Mouse (Mus musculus) ES-E14 (cell line): ENCODE measurements around the gene Sox18. TPM values are rescaled to one million over a fixed set of nuclear protein-coding genes. Genes with fewer than 3 reads are reported as not detected.

Experiments
- DNase-seq: peaks from one replicate; pipeline ENCODE4 v3.0.0-alpha.2; 2013; ENCODE audit warnings: low read depth, low spot score
- H3K27ac ChIP-seq: 2 replicates; pipeline ENCODE4 v1.5.1; 2012; ENCODE audit warnings: low read depth, mild to moderate bottlenecking, low read length, moderate library complexity, mixed read lengths; ENCODE audit not compliant: poor library complexity, insufficient read depth, severe bottlenecking
- H3K36me3 ChIP-seq: 2 replicates; pipeline ENCODE4 v1.6.1; 2012; ENCODE audit warnings: mild to moderate bottlenecking, low read length, moderate library complexity, mixed read lengths; ENCODE audit not compliant: control insufficient read depth, poor library complexity, insufficient read depth, severe bottlenecking
- H3K4me1 ChIP-seq, 2 experiments: fragments of 150-350 bp in 1 of 2; sonication (generic) in 1 of 2; 2 replicates each; pipeline ENCODE4 v1.6.1; 2012; ENCODE audit warnings: low read length in 2 of 2, mild to moderate bottlenecking in 1 of 2, mixed read lengths in 1 of 2; ENCODE audit not compliant: control insufficient read depth in 2 of 2, insufficient read depth in 2 of 2, poor library complexity in 1 of 2
- H3K4me3 ChIP-seq, 2 experiments: fragments of 150-350 bp in 1 of 2; sonication (generic) in 1 of 2; 2 replicates each; pipeline ENCODE4 v1.5.1; 2012; ENCODE audit warnings: low read length in 2 of 2, low read depth in 1 of 2, mild to moderate bottlenecking in 1 of 2, mixed read lengths in 1 of 2; ENCODE audit not compliant: insufficient read depth in 1 of 2, poor library complexity in 1 of 2, severe bottlenecking in 1 of 2
- H3K9ac ChIP-seq: 2 replicates; pipeline ENCODE4 v1.6.1; 2012; ENCODE audit warnings: low read depth, mild to moderate bottlenecking, low read length, mixed read lengths; ENCODE audit not compliant: poor library complexity, insufficient read depth, severe bottlenecking
- H3K9me3 ChIP-seq: fragments of 150-350 bp; sonication (generic); 2 replicates; pipeline ENCODE4 v1.6.1; 2012; ENCODE audit warnings: low read depth, mild to moderate bottlenecking, low read length; ENCODE audit not compliant: control insufficient read depth, insufficient read depth
- CHD2 ChIP-seq: IDR thresholded peaks from 2 replicates; pipeline ENCODE4 v1.6.1; 2014; ENCODE audit warnings: mild to moderate bottlenecking, low read depth, low read length, inconsistent platforms
- HCFC1 ChIP-seq: IDR thresholded peaks from 2 replicates; pipeline ENCODE4 v1.6.1; 2012; ENCODE audit warnings: low read length, inconsistent platforms, borderline replicate concordance; ENCODE audit not compliant: insufficient read depth
- MAFK ChIP-seq: IDR thresholded peaks from 2 replicates; pipeline ENCODE4 v1.6.1; 2014; ENCODE audit warnings: mild to moderate bottlenecking, low read depth, low read length, inconsistent platforms; ENCODE audit not compliant: insufficient read depth
- ZC3H11A ChIP-seq: IDR thresholded peaks from 2 replicates; pipeline ENCODE4 v1.6.1; 2012; ENCODE audit warnings: low read depth, mild to moderate bottlenecking, inconsistent platforms, low read length, borderline replicate concordance
- ZNF384 ChIP-seq: IDR thresholded peaks from 2 replicates; pipeline ENCODE4 v1.6.1; 2012; ENCODE audit warnings: low read depth, low read length, inconsistent platforms
- in situ Hi-C, 2 experiments: fragments of 600-800 bp; cut with MboI; formaldehyde crosslinking; loops; one replicate each; pipeline ENCODE4 v1.15.1; 2025; ENCODE audit warnings: low sequenced_read_pairs in 2 of 2, inconsistent platforms in 1 of 2; ENCODE audit not compliant: unreplicated experiment in 2 of 2
- total RNA-seq: library from RNA; depleted of rRNA; stranded (reverse); fragments of 300-350 nt; gene quantifications from 2 replicates; pipeline ENCODE4 v1.2.3, GENCODE M21; 2012

Gene Sox18
- total RNA-seq, 1 experiment, result 0.36 TPM

DNA sequence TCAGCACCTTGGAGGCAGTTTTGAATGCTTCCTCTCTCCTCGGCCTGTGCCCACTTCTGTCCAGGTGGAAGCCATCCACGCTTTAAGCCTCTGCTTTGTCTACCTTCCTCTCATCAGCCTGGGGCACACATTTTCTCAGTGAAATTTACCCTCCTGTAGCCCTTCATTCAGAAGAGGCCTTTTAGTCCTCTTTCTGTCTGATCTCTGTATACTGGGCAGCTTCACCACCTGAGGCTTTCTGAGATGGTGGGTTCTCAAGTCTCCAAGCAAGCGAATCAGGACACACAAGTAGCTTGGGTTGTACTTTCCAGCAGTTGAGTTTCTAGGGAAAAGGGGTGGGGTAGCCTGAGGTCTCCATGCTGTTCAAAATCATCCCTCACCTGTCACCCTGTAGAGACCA is 20.9 kb upstream of the Sox18 start:
- peaks cover 0 to 7% of the 10 kb centered on the region in 2 experiments; a peak in 1 of 4 replicates for H3K4me1 ChIP-seq
- in situ Hi-C loops, result no loop called here
- no peak for DNase-seq

DNA sequence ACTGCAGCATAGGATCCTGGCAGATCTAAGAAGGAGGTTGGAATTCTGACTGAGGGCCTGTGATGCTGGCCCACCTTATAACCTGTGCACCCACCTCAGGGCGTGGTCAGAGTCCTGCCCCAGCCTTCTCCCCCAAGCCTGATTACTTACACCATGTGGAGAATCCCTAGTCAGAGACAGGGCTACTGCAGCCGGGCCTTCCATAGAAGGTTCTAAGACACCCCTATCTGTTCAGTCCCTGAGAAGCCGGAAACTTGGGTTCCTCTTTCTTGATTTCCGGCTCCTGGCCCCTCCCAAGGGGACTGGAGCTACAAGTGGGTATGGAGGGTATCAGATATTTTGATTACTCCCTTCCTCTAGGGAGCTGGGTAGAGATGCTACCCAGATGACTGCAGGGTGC is 20.1 kb upstream of the Sox18 start:
- no peak overlapping the region for H3K9ac ChIP-seq

More for the DNA sequence above, 20.9 kb upstream of the Sox18 start:
- no peak overlapping the region for H3K4me3 ChIP-seq
- H3K9me3 ChIP-seq, result no peaks in the 10 kb centered on the region
- TF ChIP-seq ZNF384, result no peak
- TF ChIP-seq ZC3H11A, result no peak
- TF ChIP-seq CHD2, result no peak
- no peak for TF ChIP-seq MAFK
- no peak for TF ChIP-seq HCFC1
- H3K27ac ChIP-seq, result no peak overlapping the region
- no peak overlapping the region for H3K9ac ChIP-seq
- H3K36me3 ChIP-seq, result peaks cover 12% of the 10 kb centered on the region; the same call in 1 of the 2 replicates

GRCm38 (mm10) chr2:181691083-181691482 is 19.6 kb upstream of the Sox18 start:
- no peak for TF ChIP-seq HCFC1
- TF ChIP-seq CHD2, result no peak
- no peak for TF ChIP-seq MAFK
- no peak for TF ChIP-seq ZNF384
- no peak for TF ChIP-seq ZC3H11A
- in situ Hi-C loops, result no loop called here
- H3K9me3 ChIP-seq, result no peaks in the 10 kb centered on the region
- peaks cover 0 to 7% of the 10 kb centered on the region in 2 experiments; a peak in 1 of 4 replicates for H3K4me1 ChIP-seq
- H3K9ac ChIP-seq, result no peak overlapping the region
- H3K36me3 ChIP-seq, result peaks cover 14% of the 10 kb centered on the region; the same call in 1 of the 2 replicates
- no peak overlapping the region for H3K4me3 ChIP-seq
- no peak overlapping the region for H3K27ac ChIP-seq
- no peak for DNase-seq

More for the DNA sequence above, 20.1 kb upstream of the Sox18 start:
- DNase-seq, result no peak
- Histone ChIP-seq H3K4me3 (no peak overlapping the region), H3K36me3 (peaks cover 13% of the 10 kb centered on the region; the same call in 1 of the 2 replicates), H3K4me1 (peaks cover 0 to 7% of the 10 kb centered on the region in 2 experiments; a peak in 1 of 4 replicates), H3K9me3 (no peaks in the 10 kb centered on the region), H3K27ac (no peak overlapping the region)
- no peak for TF ChIP-seq MAFK
- TF ChIP-seq HCFC1, result no peak
- no peak for TF ChIP-seq ZC3H11A
- TF ChIP-seq CHD2, result no peak
- in situ Hi-C loops, result no loop called here

DNA sequence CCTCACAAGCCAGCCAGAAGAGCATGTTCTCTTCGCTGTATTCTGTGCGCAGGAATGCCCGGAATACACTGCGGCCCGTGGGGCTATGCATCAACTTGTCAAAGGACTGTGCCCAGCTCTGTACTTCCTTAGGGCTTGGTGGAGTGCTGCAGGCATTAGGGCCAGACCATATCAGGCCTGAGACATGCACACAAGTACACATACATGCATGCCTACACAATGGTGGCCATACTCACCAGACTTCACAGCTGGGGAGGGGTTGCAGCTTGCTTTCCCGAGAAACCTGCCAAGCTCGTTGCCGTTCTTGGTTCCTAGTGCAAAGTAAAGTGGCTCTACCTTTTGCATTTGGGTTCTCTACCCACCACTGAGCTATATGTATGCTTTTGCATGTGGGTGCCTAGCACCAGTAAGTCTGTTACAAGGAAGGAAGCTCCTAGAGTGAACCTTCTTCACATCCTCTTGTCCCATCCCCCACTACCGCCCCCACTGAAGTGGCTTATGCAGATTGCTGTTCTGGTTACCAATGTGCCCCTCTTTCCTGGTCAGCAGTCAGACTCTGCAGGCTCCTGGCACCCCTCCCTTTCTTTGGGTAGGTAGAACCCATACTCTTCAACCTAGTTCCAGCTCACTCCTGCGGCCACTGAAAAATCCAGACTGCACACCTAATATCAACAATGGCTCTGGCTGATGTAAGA is 18.2 kb upstream of the Sox18 start:
- in situ Hi-C loops, result no loop called here
- Histone ChIP-seq H3K4me1 (peaks cover 0 to 7% of the 10 kb centered on the region in 2 experiments; a peak in 1 of 4 replicates), H3K9ac (no peak overlapping the region), H3K36me3 (peaks cover 14% of the 10 kb centered on the region; the same call in 1 of the 2 replicates), H3K4me3 (no peak overlapping the region), H3K9me3 (no peaks in the 10 kb centered on the region), H3K27ac (no peak overlapping the region)
- no peak for TF ChIP-seq ZC3H11A
- TF ChIP-seq ZNF384, result no peak
- TF ChIP-seq HCFC1, result no peak
- no peak for TF ChIP-seq CHD2
- TF ChIP-seq MAFK, result no peak
- DNase-seq, result no peak

- no peak for DNase-seq
- Histone ChIP-seq H3K4me1 (no peaks in the 10 kb centered on the region), H3K9ac (no peak overlapping the region), H3K4me3 (no peak overlapping the region), H3K27ac (no peak overlapping the region), H3K36me3 (peaks cover 14% of the 10 kb centered on the region; the same call in 1 of the 2 replicates), H3K9me3 (no peaks in the 10 kb centered on the region)
- no peak for TF ChIP-seq CHD2
- no peak for TF ChIP-seq MAFK
- TF ChIP-seq ZNF384, result no peak
- no peak for TF ChIP-seq ZC3H11A
- no peak for TF ChIP-seq HCFC1
- in situ Hi-C loops, result no loop called here
Measured at GRCm38 (mm10) chr2:181687586-181687985, 16.1 kb upstream of the Sox18 start.
